Mouse (Mus musculus) liver, postnatal 0 days (tissue): ENCODE measurements at regions not wholly inside any gene's neighbourhood (a gene's known extent, or its start where the extent isn't known, plus 50 kb on each side); places are given as distances from the start of the nearest gene placed in this dataset.

Source experiments
- CTCF ChIP-seq: sonication (generic); IDR thresholded peaks from 2 replicates; pipeline ENCODE4 v1.5.1; 2016; ENCODE audit warnings: antibody characterized with exemption, low read depth
- EP300 ChIP-seq: IDR thresholded peaks from 2 replicates; pipeline ENCODE4 v1.6.1; 2016; ENCODE audit warnings: antibody characterized with exemption, low read depth, mild to moderate bottlenecking

GRCm38 (mm10) chr11:104072591-104073183 lies 60.0 kb upstream of the Crhr1 start:
- TF ChIP-seq CTCF (no peak), EP300 (no peak)
